Mouse (Mus musculus) B cell, adult 62 days (primary cell): ENCODE results near the gene Wfdc17. TPM values are rescaled to one million over a fixed set of nuclear protein-coding genes. Genes with fewer than 3 reads are reported as not detected.

Source experiments
- total RNA-seq: library from RNA; stranded (reverse); gene quantifications from 4 replicates; pipeline ENCODE4 v1.2.4, GENCODE M21; 2023

Wfdc17 gene
- total RNA-seq: 3.6 to 7.1 TPM (median 5.4 TPM) in 4 replicates

DNA sequence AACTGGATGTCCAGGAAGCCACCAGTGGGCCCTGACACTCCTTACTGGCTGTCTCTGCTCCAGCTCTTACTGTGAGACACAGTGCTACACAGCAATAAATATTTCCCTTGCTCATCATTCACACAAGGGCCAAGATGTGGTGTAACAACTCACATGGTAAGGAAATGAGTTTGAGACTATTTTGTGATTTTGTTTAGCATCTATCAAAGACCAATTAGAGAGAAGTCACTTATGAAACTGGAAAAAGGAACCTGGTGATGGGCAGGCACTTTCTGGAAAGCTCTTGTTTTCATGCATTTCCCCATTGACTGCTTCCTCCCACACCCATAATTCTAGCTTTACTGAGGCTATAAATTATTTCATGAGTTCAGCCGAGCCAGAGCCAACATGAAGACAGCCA is at the start of gene Wfdc17:
Wfdc17 (plus strand) TSS at position 287 of the 400 bp plus-strand sequence.

DNA sequence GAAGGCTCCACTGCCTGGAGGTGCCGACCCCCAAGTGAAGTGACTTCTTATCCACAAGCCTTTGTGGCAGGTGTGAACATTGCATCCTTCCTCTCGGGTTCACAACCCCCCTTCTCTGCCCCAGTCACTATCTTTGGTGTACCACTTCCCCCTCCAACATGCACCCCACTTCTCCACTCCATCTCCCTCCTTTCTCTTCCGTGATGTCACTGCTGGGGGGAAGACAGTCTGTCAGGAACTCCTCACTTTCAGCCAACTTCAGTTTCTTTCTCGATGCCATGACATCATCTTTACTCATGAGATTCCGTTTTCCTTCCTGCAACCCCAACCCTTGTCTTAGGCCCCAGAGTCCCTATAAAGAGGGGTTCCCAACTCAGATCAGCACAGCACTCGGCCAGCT is 41.6 kb upstream of the Wfdc17 start, which contains the start of gene Ccl4:
Ccl4 (plus strand) TSS at position 381 of the 400 bp plus-strand sequence.

DNA sequence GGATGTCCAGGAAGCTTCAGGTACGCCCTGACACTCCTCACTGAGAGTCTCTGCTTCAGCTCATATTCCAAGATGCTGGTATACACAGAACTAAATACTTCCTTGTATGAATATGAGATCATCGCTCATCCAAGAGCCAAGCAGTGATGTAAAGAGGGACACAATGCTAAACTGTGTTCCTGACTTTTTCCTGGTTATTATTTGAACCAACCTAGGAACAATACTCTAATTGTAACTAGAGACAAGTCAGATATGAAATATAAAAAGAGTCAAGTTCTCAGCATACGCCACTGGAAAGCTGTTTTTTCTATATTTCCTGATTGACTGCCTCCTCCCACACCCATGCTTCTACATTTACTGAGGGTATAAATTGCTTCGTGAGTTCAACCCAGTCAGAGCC is 4.9 kb downstream of the Wfdc17 start, which contains the start of gene Wfdc18:
Wfdc18 (plus strand) TSS at position 301 of the 400 bp plus-strand sequence.

DNA sequence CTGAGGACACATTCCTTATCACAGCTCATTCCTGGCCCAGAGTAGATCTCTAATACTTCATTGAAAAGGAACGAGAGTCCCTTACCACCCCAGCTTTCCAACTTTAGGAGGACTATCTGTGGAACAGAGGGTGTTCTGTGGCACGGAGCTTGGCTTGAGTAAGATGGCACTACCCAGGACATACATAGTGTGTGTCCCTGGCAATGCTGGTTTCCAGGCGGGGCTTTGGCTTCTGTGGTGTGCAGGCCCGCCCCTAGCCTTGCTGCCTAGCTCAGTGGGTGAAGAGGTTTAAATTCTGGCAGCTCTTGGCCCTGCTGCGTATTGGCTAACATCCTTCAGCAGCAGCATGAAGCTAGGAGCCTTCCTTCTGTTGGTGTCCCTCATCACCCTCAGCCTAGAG is 42.9 kb downstream of the Wfdc17 start, which contains the start of gene Wfdc21:
Wfdc21 (plus strand) TSS at position 260 of the 400 bp plus-strand sequence.

DNA sequence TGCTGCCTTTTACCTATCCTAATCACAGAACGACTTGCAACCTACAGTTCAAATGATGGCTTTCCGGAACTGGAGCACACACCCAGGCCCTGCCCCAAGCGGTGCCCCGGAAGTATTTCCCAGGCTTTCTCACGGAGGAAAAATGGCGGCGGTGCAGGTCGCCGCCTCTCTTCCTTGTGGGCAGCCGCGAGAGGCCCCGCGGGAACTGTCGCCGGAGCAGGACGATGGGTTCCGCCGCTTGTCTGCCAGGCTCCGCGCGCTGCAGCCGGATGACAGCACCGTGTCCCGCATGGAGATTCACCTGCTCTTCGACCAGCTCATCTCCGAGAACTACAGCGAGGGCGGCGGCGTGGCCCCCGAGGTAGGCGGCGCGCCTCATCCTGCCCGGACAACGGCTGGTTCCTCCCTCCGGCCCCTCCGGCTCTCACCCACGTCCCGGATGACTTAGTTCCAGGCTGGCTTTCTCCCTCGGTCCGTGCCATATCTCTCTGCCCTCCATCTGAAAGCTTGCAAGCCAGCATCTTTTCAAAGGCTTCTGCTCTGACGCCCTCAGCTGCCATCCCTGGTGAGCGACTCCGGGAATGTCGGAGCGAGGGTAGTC is 49.9 kb downstream of the Wfdc17 start, which contains the start of gene Heatr6:
Heatr6 (plus strand) TSS at position 116 of the 601 bp plus-strand sequence.

Other genes with a start within 250 kb of the Wfdc17 start
- gene Mmp28, start 240.9 kb upstream of the Wfdc17 start, total RNA-seq: not detected in 4 replicates
- 154 to 178 TPM (median 165 TPM) in 4 replicates for gene Taf15, start 230.9 kb upstream of the Wfdc17 start, total RNA-seq
- 0.30 TPM in 1 of 4 replicates, not detected in the others for gene Heatr9, start 181.8 kb upstream of the Wfdc17 start, total RNA-seq
- 4.6 to 8.0 TPM (median 6.7 TPM) in 4 replicates for gene Ccl5, start 173.5 kb upstream of the Wfdc17 start, total RNA-seq
- 0.19 to 1.2 TPM in 2 of 4 replicates, not detected in the others for gene Ccl9, start 125.4 kb upstream of the Wfdc17 start, total RNA-seq
- 1.0 to 2.2 TPM (median 1.1 TPM) in 4 replicates for gene Ccl6, start 110.9 kb upstream of the Wfdc17 start, total RNA-seq
- not detected in 4 replicates for gene Rpl9-ps1, start 58.4 kb upstream of the Wfdc17 start, total RNA-seq
- 26.0 to 35.8 TPM (median 30.5 TPM) in 4 replicates for gene Ccl3, start 54.6 kb upstream of the Wfdc17 start, total RNA-seq
- gene Ccl4, start 41.4 kb upstream of the Wfdc17 start, total RNA-seq: 8.8 to 12.1 TPM (median 10.8 TPM) in 4 replicates
- gene Wfdc18, start 5.0 kb downstream of the Wfdc17 start, total RNA-seq: 1.1 TPM in 1 of 4 replicates, not detected in the others
- gene Wfdc21, start 42.9 kb downstream of the Wfdc17 start, total RNA-seq: 3.1 to 4.4 TPM (median 3.8 TPM) in 4 replicates
- 47.9 to 61.6 TPM (median 54.1 TPM) in 4 replicates for gene Heatr6, start 49.7 kb downstream of the Wfdc17 start, total RNA-seq
- gene Hnf1b, start 146.1 kb downstream of the Wfdc17 start, total RNA-seq: 0.22 to 0.95 TPM (median 0.42 TPM) in 4 replicates
- 33.2 to 38.1 TPM (median 37.4 TPM) in 4 replicates for gene Ddx52, start 238.1 kb downstream of the Wfdc17 start, total RNA-seq